Mouse (Mus musculus) monocyte, adult 59 days (primary cell): ENCODE measurements around the gene Pde3a. TPM values are rescaled to one million over a fixed set of nuclear protein-coding genes. Genes with fewer than 3 reads are reported as not detected.

ENCODE experiments used
- total RNA-seq, 2 experiments: library from RNA; stranded (reverse); gene quantifications; one replicate each; pipeline ENCODE4 v1.2.4; 2023

Gene Pde3a
- under 1 TPM in 1 of 2 experiments, not detected in 1; 0.05 TPM for total RNA-seq

DNA sequence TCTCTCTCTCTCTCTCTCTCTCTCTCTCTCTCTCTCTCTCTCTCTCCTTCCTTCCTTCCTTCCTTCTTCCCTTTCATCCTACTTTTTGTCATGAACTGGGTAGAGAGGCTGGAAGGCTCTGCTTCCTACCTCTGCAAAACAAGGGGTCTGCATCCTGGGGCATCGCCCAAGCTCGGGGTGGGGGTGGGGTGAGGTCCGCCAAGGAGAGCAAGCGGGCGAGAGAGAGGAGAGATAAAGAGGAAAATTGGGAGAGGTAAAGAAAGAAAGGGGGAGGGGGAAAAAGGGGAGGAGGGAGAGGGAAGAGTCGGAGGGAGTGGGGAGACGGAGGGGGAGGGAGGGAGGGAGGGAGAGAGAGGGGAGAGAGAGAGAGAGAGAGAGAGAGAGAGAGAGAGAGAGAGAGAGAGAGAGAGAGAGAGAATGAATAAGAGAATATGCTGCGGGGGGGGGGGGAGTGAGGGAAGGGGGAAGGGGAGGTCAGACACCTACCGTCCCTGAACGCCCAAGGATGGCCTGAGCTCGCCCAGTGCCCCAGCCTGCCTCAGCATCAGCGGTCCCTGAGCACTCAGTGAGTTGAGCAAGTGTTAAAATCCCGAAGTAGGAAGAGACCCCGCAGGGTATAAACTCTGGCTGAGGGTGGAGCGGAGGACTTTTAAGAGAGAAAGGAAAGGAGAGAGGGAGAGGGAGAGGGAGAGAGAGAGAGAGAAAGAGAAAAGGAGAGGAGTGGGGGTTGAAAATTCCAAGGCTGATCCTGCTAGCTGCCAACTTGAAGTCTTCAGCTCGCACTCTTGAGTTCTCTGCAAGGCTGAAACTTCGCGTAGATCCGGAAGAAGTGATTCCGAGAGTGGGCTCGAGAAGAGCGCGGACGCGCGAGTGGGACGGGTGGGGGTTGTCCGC, at the start of gene Pde3a:
Gene Pde3a, plus strand, starts transcription at position 579 of the 894 bp plus-strand sequence.

DNA sequence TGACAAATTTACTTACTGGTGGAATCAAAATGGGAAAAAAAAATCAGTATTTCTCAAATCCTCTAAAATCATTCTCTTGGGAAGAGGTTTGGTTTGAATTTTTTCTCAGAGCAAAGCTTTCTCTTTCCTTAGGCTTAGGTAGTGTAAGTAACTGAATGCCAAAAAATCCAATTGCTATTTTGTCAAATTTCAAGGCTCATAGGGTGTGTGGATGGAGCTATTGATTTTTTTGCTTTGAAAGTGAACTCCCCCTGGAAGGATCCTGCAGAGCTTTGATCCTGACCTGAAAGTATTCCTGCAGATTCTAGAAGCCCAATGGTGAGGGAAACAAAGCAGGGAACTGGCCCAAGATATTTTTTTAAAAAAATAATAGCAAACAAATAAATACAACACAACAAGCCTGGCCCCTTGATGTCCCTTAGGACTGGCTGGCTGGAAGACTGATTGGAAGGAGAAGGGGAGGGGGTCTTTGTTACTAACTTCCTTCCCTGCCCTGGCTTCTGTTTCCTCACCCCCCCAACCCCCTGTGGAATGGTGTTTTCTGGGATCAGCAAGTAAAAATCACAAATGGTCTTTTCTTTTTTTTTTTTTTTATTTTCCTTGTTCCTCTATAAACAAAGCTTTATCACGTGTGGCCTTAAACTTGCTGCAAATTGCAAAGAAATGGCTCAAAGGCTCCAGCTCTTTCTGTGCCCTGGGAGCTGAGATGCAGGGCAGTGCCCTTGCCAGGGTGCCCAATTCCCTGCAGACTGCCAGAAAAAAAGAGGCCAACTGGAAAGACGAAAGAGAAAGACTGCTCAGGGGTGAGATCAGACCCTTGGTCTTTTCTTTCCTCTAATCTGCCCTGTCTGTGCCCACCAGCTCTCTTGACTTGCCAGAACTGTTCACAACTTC, 274.9 kb downstream of the Pde3a start, which contains the start of gene Slco1c1:
Gene Slco1c1, plus strand, starts transcription at position 622 of the 894 bp plus-strand sequence.

